Mouse (Mus musculus) kidney, embryonic 14.5 days (tissue): ENCODE data around the gene Cfap206. TPM values are rescaled to one million over a fixed set of nuclear protein-coding genes. Genes with fewer than 3 reads are reported as not detected.
"Not testable (repeated sequence)": the region's sequence is repeated elsewhere in the genome, so short reads cannot be mapped to it uniquely, and the experiment has no call there.

Experiments
- ATAC-seq: fragments of 200-750 bp; cut with Nextera tagmentation; 2 replicates; pipeline ENCODE4 v1.8.0; 2017; ENCODE audit warnings: moderate number of reproducible peaks, mild to moderate bottlenecking, moderate TSS enrichment, moderate library complexity; ENCODE audit not compliant: low FRiP score, low TSS enrichment
- H3K27ac ChIP-seq: fragments of 300-500 bp; sonication (generic); 2 replicates; pipeline ENCODE4 v1.5.1; 2014; ENCODE audit warnings: low read depth, mild to moderate bottlenecking, low read length, moderate library complexity, mixed read lengths
- H3K27me3 ChIP-seq: fragments of 300-500 bp; sonication (generic); 2 replicates; pipeline ENCODE4 v1.6.1; 2014; ENCODE audit warnings: mild to moderate bottlenecking, low read length; ENCODE audit not compliant: control insufficient read depth, insufficient read depth
- H3K36me3 ChIP-seq: fragments of 300-500 bp; sonication (generic); 2 replicates; pipeline ENCODE4 v1.6.1; 2014; ENCODE audit warnings: low read length, mixed read lengths; ENCODE audit not compliant: control insufficient read depth, insufficient read depth
- H3K4me1 ChIP-seq: fragments of 300-500 bp; sonication (generic); 2 replicates; pipeline ENCODE4 v1.6.1; 2014; ENCODE audit warnings: low read length, mixed read lengths; ENCODE audit not compliant: control insufficient read depth, insufficient read depth
- H3K4me2 ChIP-seq: fragments of 300-500 bp; sonication (generic); replicated peaks from 2 replicates; pipeline ENCODE4 v1.6.1; 2014; ENCODE audit warnings: low read depth, mild to moderate bottlenecking, low read length
- H3K4me3 ChIP-seq: fragments of 300-500 bp; sonication (generic); 2 replicates; pipeline ENCODE4 v1.5.1; 2014; ENCODE audit warnings: mild to moderate bottlenecking, low read length
- H3K9ac ChIP-seq: fragments of 300-500 bp; sonication (generic); 2 replicates; pipeline ENCODE4 v1.6.1; 2014; ENCODE audit warnings: low read depth, mild to moderate bottlenecking, low read length, moderate library complexity
- H3K9me3 ChIP-seq: fragments of 300-500 bp; sonication (generic); 2 replicates; pipeline ENCODE4 v1.6.1; 2016; ENCODE audit warnings: low read length; ENCODE audit not compliant: control insufficient read depth
- WGBS: fragments of 180-500 bp; shearing (Covaris S2); extraction: QIAGEN DNeasy Blood & Tissue Kit; methylation state at CpG from one replicate; pipeline ENCODE4 v1.1.7; 2014; 5-methylcytosine and 5-hydroxymethylcytosine counted together
- polyA plus RNA-seq: library from polyadenylated mRNA; unstranded; fragments of >200 nt; fragmentation: Nextera tagmentation; extraction: Ambion mirVana; gene quantifications from 2 replicates; pipeline ENCODE4 v1.2.1, GENCODE M21; 2014

Cfap206 gene
- 0.69 and 1.8 TPM in 2 replicates for polyA plus RNA-seq

- no peaks in the 10 kb centered on the region for H3K9me3 ChIP-seq
- ATAC-seq = peak; percentile 98
- H3K4me2 ChIP-seq = peak within 1 kb of the TSS; percentile 84
- H3K4me3 ChIP-seq = peak within 1 kb of the TSS; percentile 52
- no peak within 1 kb of the TSS for H3K27ac ChIP-seq
- peaks cover 2% of the 10 kb centered on the region; the same call in 1 of the 2 replicates for H3K4me1 ChIP-seq
- under 1% methylated on average over 38 of the region's 38 CpGs for WGBS
- H3K27me3 ChIP-seq = peaks cover 5% of the 10 kb centered on the region; the same call in 1 of the 2 replicates
- H3K36me3 ChIP-seq = no peaks in the 10 kb centered on the region
- peak within 1 kb of the TSS; percentile 44 for H3K9ac ChIP-seq
Observed at GRCm38 (mm10) chr4:34729851-34730341, at the start of gene Cfap206. TSS of gene Cfap206 (minus strand) at chr4:34730206.

GRCm38 (mm10) chr4:34777677-34778527 is 47.9 kb upstream of the Cfap206 start, which contains the start of gene Smim8:
TSS of gene Smim8 (minus strand) at chr4:34778423.
- Histone ChIP-seq H3K27me3 (no peaks in the 10 kb centered on the region), H3K4me3 (peak within 1 kb of the TSS; percentile 61)
- WGBS = 7% methylated on average over 40 of the region's 40 CpGs

DNA sequence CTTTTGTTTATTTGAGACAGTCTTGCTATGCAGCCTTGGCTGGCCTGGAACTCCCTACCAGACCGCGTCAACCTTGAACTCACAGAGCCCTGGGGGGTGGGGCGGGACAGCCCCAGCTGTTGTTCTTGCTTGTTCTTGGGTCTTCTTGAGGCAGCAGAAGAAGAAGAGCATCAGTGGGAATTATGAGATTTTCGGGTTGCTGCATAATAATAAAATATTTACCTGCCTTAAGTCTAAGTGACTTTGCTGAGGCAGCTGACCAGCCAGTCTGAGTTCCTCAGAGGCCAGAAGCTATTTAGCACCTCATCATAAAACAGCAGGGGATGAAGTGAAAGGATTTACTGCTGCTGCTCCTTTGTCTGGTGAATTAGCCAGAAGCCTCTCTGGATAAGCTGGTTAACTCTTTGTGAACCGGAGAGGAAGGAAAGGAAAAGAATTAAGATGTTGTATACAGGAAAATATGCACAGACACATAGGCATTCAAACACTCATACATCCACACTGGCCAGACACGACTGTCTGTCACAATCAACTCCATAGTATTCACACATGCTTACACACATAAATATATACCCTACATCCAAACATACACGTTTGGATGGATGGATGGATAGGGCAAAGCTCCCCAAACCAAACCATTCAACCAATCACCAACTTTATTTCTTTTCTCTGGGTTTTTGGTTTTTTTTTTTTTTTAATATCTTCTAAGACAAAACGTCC is 41.8 kb upstream of the Cfap206 start:
- no peak overlapping the region for H3K9ac ChIP-seq
- H3K27me3 ChIP-seq = no peaks in the 10 kb centered on the region
- no peaks in the 10 kb centered on the region; the same call in 1 of the 2 replicates for H3K36me3 ChIP-seq
- ATAC-seq = no peak
- no peaks in the 10 kb centered on the region for H3K4me1 ChIP-seq
- 12% methylated on average over 8 of the region's 8 CpGs for WGBS
- no peaks in the 10 kb centered on the region for H3K9me3 ChIP-seq
- no peak overlapping the region for H3K27ac ChIP-seq
- no peak overlapping the region for H3K4me2 ChIP-seq
- H3K4me3 ChIP-seq = no peak overlapping the region

More at GRCm38 (mm10) chr4:34777677-34778527, 47.9 kb upstream of the Cfap206 start, which contains the start of gene Smim8:
- Histone ChIP-seq H3K9me3 (no peaks in the 10 kb centered on the region), H3K4me2 (peak within 1 kb of the TSS; percentile 54), H3K36me3 (no peaks in the 10 kb centered on the region), H3K4me1 (no peaks in the 10 kb centered on the region), H3K27ac (peak within 1 kb of the TSS; percentile 30; the same call in 1 of the 2 replicates), H3K9ac (peak within 1 kb of the TSS; percentile 66)
- ATAC-seq = peak; percentile 96

DNA sequence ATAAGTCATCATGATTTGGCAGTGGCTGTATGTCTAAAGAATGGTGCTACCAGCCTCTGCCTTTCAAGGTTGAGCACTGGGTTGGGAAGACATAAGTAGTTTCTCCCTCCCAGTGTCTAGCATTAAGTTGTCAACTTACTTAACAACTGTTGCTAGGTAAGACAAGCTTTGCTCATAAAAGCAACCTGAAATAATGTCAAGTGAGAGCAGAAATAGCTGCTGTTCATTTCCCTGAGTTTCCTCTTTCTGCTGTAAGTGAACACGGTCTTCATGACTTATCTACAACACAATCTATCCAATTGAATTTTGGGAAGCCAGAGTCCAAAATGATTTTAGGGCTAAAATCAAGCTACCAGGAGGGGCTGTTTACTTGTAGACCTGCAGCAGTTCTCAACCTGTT is 26.2 kb upstream of the Cfap206 start, which contains the start of gene Gm136:
Gene Gm136, minus strand, starts transcription at position 101 of the 400 bp plus-strand sequence.
- no peak within 1 kb of the TSS for H3K9ac ChIP-seq
- ATAC-seq = no peak
- H3K9me3 ChIP-seq = no peaks in the 10 kb centered on the region
- H3K27ac ChIP-seq = no peak within 1 kb of the TSS
- no peaks in the 10 kb centered on the region for H3K4me1 ChIP-seq
- 66% methylated on average over 1 of the region's 1 CpGs for WGBS
- H3K27me3 ChIP-seq = no peaks in the 10 kb centered on the region
- H3K4me3 ChIP-seq = no peak within 1 kb of the TSS
- no peak within 1 kb of the TSS for H3K4me2 ChIP-seq
- H3K36me3 ChIP-seq = no peaks in the 10 kb centered on the region

- Histone ChIP-seq H3K4me2 (no peak overlapping the region), H3K36me3 (no peaks in the 10 kb centered on the region), H3K9me3 (no peaks in the 10 kb centered on the region), H3K9ac (no peak overlapping the region), H3K27me3 (no peaks in the 10 kb centered on the region), H3K4me3 (no peak overlapping the region), H3K27ac (no peak overlapping the region), H3K4me1 (no peaks in the 10 kb centered on the region)
- 42% methylated on average over 6 of the region's 6 CpGs for WGBS
- no peak for ATAC-seq
Observed at GRCm38 (mm10) chr4:34749236-34749635, 19.2 kb upstream of the Cfap206 start.

GRCm38 (mm10) chr4:34734461-34734860 is 4.5 kb upstream of the Cfap206 start:
- H3K27me3 ChIP-seq = peaks cover 5% of the 10 kb centered on the region; the same call in 1 of the 2 replicates
- no peak for ATAC-seq
- H3K9me3 ChIP-seq = no peaks in the 10 kb centered on the region
- no peak overlapping the region for H3K4me3 ChIP-seq
- H3K36me3 ChIP-seq = no peaks in the 10 kb centered on the region
- H3K9ac ChIP-seq = no peak overlapping the region
- H3K4me2 ChIP-seq = no peak overlapping the region
- 76% methylated on average over 3 of the region's 3 CpGs for WGBS
- H3K4me1 ChIP-seq = peaks cover 2% of the 10 kb centered on the region; the same call in 1 of the 2 replicates
- H3K27ac ChIP-seq = no peak overlapping the region

GRCm38 (mm10) chr4:34733415-34733814 is 3.4 kb upstream of the Cfap206 start:
- H3K27me3 ChIP-seq, H3K9ac ChIP-seq, H3K27ac ChIP-seq, H3K36me3 ChIP-seq, H3K4me2 ChIP-seq, H3K4me1 ChIP-seq, H3K4me3 ChIP-seq, H3K9me3 ChIP-seq, ATAC-seq: not testable (repeated sequence)
- 33% methylated on average over 2 of the region's 2 CpGs for WGBS

DNA sequence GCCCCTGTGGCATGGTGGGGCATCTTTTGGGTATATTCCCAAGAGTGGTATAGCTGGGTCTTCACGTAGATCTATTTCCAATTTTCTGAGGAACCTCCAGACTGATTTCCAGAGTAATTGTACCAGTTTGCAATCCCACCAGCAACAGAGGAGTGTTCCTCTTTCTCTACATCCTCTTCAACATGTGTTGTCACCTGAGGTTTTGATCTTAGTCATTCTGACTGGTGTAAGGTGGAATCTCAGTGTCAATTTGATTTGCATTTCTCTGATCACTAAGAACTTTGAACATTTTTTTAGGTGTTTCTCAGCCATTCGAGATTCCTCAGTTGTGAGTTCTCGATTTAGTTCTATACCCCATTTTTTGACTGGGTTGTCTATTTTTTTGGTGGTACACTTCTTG is 4.3 kb downstream of the Cfap206 start:
- H3K9ac ChIP-seq, ATAC-seq, H3K9me3 ChIP-seq, H3K36me3 ChIP-seq, H3K4me1 ChIP-seq, H3K27ac ChIP-seq, H3K4me2 ChIP-seq, H3K4me3 ChIP-seq, H3K27me3 ChIP-seq: not testable (repeated sequence)
- WGBS = 96% methylated on average over 3 of the region's 3 CpGs
